Mouse (Mus musculus) adrenal gland (tissue): ENCODE measurements around the gene Swi5.
"Not testable (repeated sequence)": the region's sequence is repeated elsewhere in the genome, so short reads cannot be mapped to it uniquely, and the experiment has no call there.

Source experiments
- intact Hi-C: fragments of 180-260 bp; cut with DNase I; formaldehyde crosslinking; loops from one replicate; pipeline ENCODE4 v1.15.1; 2025

Swi5 gene

DNA sequence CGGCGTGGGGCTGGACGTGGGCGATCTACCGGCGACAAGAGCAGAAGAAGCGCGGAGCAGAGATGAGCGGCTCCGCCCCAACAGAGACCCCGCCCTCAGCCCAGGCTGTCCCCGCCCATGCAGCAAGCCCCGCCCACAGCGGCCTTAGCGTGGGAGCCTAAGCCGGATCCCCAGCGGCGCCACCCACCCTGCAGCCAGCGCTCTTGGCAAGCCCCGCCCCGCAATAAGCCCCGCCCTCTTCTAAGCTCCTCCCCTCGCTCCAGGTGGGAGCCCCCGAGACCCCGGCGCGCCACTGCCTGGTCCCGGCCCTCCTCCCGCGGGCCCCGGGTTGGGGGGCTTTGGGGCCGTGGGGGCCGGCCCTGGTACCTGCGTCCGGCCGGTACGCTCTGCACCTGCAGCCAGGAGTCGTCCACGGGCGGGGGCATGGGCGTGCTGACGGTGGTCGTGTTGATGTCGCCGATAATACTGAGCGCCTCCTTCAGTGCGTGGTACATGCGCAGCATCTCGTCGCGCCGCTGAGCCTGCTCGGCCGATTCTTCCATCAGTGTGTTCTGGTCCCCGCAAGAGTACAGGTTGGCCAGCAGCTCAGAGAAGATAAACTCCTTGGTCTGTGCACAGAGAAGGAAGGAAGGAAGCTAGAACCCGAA, 24.6 kb upstream of the Swi5 start:
- intact Hi-C loops: no loop called here

DNA sequence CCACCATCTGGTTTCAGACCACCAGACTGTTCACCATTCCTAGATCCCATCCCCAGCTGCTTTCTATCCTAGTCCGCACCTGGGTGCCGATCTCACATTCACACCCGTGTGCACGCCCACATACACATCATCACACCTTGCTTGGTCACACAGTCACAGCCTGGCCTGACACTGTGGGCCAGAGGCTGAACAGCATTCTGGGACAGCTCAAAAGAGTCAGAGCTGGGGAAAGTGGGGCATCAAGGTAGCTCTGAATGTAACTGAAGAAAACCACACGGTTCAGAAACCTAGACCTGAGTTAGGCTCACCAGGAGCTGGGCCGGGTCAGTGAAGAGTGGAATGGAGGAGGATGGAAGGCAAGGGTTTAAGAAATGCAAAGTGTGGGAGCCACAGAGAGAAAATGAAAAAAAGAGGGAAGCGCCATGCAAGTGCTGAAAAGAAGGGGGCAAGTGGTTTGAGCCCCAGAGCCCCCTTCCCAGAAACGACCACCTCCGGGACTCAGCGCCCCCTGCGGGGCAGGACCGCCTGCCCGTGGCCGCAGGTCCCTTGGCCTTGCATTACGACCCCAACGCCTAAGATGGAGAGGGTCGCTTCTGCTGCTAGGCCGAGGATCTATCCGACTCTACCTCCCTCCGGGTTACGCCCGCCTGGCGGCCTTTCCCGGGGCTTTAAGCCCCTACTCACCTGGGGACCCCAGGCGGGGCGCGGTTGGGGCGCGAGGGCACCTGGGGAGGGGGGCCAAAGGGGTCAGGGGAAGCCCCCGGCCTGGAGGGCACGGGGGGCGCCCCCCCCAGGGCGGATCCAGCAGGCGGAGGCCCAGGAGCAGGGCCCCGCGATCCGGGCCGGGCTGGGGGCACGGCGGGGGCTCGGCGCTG, 23.8 kb upstream of the Swi5 start:
- intact Hi-C loops: no loop called here

DNA sequence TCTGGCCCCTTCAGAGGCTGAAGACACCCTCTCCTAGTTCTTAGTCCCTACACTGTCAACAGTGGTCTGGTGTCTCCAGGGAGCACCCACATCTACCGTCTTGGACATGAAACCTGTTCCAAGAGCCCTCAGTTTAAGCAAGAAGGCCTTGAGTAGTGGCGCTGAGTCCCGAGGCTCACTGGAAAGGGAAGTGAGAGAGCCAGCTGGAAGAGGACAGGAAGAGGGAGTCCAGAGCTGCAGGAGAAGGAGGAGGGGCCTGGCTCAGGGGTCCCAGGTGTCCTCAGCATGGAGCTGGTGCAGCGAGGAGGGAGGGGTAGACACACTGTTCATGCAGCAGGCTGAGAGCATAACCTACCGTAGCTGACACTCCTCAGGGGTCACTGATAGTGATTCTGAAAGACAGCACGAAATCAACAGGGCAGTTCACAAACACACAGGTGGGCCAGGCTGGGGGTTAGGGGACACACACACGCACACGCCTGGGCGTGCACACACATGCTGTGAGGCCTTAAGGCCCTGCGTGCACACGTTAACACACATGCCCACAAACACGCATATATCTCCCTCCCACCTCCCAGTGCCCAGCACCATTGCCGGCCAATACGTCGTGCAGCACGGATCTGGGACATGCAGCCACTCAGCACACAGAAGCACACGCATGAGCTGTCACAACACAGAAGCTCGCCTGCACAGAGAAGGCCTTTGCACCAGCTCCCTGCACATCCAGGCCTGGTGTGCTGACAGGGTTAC, 22.4 kb upstream of the Swi5 start:
- intact Hi-C loops: no loop called here

DNA sequence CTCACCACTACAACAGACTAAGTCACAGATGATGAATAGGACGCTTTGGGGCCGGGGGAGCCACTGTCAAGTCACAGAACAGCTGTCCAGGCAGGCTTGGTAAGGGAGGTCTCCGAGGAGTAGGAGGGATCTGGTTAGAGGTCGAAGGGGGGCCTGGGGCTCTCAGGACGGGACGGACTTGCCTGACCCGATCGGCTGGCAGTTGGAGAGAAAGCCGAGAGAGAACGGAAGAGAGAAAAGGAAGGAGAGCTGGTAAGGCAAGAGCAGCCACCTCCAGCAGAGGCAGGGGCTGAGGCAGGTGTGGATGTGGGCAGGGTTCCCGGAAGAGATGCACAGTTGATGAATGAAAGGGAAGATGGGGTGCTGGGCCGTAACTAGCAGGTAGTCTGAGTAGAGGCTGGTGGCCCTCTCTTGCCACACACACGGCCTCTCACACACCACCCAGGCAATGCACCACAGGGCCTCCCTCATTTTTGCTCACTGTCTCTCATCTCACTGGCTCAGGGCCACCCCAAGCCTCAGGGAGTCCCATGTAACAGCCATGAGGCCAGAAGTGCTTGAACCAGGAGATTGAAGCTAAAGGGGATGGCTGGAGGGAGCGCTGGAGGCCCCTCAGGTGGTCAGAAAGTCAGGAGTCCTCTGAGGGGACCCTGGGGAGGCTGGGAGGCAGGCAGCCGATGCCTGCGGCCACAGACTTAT, 21.1 kb upstream of the Swi5 start:
- intact Hi-C loops: no loop called here

DNA sequence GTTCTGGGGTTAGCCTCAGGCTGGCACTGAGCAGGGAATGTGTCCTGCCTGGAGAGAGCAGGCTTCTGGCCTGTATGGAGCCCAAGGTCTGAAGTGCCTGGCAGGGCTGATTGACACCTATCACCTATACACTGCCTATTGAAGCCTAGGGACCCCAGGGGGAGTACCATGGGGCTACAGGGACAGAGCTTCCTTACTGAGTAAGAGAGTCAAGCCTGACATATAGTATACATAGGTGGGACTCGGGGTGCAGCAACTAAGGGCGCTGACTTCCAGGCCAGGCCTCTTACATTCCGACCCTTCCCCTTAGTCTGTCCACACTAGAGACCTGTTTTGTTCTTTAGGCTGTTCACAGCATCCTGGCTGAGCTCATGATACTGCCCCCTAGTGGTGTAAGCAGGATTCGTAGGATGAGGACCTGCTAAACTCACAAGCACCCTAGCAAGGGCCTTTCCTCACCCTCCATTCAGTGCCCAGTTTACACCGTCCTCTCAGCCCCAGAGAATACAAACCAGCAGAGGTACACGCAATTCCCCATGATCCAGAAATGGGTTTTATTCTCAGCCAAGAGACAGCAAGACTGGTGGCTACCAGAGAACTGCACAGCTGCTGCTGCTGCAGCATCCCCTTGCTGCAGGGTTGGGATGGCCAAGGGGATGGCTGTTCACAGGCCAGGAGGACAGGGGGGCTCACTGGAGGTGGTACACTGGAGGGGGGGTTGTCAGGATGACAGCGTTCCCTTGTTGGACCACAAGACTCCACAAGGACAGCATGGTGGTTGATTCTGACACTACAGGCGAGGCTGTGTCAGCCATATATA, 20.3 kb upstream of the Swi5 start:
- intact Hi-C loops: no loop called here

DNA sequence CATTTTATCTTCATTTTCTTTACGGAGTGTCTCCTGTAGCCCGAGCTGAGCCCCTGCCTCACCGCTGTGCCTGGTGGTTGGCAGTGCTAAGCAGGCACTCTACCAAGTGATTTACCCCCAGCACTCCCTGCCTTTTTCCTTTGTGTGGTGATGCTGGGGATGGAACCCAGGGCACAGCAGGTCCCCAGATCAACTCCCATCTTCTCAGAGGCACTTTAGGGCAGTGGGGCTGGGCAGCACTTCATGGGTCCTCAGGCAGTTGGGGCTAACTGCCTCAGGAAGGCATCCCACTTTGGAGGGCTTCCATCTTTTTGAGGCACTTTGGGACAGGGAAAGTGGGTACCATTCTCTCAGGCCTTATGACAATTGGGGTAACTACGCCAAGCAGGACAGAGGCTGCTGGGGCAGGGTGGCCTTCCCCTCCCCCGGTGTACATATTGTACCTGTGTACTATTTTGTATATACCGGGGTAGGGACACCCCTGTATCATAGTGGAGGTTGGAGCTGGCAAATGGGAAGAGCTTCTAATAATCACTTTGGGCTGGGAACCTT, 19.4 kb upstream of the Swi5 start:
- intact Hi-C loops: no loop called here

DNA sequence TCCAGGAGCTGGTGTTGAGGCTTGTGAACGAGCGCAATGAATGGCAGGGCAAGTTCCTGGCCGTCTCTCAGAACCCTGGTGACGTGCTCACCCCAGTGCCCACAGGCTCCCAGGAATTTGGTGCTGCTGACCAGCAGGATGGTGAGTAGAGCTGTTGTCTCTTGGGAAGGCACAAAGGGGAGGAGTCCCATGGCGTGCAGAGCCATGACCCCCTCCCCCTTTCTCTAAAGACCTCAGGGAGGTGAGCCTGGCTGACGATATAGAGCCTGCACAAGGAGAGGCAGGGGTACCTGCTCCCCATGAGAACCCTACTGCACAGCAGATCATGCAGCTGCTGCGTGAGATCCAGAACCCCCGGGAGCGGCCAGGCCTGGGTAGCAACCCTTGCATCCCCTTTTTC, 18.3 kb upstream of the Swi5 start:
- intact Hi-C loops: no loop called here

DNA sequence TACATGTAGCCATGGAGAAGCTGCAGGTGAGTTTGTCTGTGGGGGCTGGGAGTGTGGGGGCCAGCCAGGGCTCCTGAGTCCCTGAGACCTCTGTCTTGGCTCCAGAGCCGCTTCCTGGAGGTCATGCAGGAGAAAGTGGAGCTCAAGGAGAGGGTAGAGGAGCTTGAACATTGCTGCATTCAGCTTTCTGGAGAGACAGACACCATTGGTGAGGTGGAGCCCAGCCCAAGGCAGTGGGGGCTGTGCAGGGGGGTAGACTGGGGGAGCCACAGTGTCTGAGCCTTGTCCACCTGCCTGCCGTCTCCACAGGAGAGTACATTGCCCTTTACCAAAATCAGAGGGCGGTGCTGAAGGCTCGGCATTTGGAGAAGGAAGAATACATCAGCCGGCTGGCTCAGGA, 17.8 kb upstream of the Swi5 start:
- intact Hi-C loops: no loop called here

DNA sequence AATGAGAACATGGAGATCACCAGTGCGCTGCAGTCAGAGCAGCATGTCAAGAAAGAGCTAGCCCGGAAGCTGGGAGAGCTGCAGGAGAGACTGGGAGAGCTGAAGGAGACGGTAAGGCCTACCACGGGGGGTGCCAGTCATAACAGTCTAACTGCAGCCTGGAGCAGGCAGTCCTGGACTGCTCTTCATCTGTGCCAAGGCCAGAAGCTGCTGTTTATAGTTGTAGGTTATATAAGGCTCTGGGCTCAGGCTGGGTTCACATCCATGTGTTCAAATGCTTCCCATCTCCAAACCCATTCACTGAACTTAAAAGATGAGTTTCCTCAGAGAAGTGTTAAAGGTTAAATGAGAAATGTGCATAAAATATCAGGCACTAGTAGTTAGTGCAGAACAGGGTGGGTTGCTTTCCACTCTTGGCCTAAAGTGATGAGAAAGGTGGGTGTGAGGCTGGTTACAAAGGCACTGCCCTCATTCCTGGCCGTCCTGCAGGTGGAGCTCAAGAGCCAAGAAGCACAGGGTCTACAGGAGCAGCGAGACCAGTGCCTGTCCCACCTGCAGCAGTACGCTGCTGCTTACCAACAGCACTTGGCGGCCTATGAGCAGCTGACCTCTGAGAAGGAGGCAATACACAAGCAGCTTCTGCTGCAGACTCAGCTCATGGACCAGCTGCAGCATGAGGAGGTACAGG, 16.4 kb upstream of the Swi5 start:
- intact Hi-C loops: no loop called here

DNA sequence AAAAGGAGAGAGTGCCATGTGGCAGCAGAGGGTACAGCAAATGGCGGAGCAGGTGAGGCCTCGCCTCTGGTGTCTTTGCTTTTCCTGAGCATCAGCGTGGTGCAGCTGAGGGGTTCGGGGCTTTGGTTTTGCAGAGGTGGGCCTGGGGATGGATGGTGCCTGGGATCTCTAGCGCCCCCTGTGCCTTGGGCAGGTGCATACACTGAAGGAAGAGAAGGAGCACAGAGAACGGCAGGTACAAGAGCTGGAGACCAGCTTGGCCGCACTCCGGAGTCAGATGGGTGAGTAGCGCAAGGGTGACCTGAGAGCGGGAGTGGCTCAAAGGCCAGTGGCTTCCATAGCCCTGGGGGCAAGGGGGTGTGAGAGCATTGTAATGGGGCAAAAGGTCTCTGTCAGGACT, 15.1 kb upstream of the Swi5 start:
- intact Hi-C loops: no loop called here

DNA sequence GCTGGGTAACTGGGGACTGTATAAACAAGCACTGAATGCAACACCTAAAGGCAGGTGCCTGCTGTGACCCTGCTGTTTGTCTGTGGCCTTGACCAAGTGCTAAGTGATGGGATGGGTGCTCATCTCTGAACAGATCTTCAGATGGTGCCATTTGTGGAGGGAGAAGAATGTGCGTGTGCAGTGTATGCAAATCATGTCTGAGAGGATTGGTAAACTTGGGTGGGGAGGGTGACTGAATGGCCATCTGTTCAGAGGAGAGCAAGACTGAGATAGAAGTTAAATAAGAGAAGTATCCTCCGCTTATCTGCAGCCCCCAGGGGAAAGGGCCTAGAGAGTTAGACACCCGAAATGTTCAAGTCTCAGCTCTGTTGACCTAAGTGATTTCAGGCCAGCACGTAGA, 11.6 kb upstream of the Swi5 start:
- intact Hi-C loops: no loop called here

DNA sequence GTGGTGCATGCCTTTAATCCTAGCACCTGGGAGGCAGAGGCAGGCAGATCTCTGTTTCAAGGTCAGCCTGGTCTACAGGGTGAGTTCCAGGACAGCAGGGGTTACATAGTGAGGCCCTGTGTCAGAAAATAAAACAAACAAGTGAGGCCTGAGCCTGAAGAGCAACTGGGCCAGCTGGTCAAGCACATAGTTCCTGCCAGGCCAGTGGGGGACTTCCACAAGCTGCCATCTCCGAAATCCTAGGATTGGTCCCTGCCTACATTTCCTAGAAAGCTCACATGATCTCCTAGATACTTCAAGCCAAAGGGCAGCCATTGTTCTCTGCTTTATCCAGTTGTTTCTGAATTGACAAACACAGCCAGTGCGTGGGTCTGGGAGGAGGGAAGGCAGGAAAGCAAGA, 8.0 kb upstream of the Swi5 start:
- intact Hi-C loops: not testable (repeated sequence)

DNA sequence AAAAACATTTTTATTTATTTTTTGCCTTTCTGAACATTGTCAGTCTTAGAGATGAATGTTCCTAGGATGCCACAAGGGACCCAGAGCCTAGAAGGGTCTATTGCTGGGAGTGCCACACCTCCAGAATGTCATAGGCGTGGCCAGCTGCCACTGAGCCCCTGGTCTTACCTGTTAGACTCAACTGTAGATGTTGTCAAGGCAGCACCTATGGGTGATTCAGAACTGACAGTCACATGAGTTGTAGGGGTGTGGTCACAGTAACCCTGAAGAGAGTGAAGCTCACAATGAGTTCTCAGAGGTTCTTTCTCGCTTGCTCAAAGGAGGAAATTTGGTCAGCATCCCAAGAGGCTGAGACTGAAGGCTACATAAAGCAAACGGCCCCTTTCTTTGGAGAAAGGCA, 7.4 kb upstream of the Swi5 start:
- intact Hi-C loops: no loop called here

DNA sequence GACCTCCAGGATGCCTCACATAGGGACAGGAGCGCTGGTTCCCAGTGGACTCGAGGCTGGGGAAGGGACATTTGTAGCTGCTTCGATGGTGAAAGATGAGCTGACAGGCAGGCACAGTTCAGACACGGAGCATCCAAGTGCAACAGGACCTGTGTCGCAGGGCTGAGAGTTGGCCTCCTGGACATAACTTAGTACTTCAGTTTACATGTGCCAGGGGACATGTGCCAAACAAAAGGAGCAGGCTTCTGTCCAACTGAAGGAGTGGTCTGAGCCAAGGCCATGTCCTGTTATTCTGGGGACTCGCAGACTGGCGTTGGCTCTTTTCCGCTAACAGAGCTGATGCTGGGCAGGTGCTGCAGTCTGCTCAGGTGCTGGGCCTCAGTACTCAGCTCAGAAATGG, 6.5 kb upstream of the Swi5 start:
- intact Hi-C loops: no loop called here

DNA sequence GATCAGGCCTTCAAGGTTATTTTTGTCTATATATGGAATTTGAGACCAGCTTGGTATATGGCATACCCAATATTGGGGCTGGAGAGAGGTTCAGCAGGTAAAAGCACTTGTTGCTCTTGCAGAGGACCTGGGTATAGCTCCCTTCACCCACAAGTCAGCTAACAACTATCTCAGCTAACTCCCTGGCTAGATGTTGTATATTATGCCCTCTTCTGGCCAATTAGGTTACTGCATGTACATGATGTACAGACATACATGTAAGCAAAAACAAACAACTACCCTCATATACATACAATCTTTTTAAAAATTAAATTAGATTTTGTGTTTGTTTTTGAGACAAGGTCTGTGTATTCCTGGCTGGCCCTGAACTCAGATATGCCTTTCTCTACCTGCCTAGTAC, 1.7 kb upstream of the Swi5 start:
- intact Hi-C loops: no loop called here

DNA sequence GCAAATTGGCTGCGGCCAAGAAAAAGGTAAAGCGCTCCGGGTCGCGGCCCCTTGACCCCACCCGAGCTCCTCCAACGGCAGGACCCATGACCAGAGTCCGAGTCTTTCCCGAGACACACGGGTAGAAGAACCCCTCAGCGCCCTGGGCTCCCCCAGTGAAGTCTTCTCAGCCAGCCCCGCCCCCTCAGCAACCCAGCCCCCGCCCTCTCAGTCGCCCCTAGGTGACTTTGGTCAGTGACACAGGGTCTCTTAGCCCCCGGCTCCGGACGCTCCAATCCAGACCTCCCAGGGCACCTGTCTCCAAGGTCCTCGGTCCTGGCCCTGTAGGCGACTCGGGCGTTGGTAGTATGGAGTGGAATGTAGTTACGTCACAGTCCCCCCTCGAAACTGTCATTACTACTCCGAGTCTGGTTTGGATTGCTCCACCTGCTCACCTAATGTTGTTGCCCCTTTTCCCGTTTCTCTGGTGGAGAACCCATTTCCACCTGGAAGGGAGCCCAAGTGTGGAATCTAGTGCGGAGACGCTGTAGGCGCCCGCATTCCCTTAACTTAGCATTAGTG, 576 bp upstream of the Swi5 start:
- intact Hi-C loops: no loop called here

DNA sequence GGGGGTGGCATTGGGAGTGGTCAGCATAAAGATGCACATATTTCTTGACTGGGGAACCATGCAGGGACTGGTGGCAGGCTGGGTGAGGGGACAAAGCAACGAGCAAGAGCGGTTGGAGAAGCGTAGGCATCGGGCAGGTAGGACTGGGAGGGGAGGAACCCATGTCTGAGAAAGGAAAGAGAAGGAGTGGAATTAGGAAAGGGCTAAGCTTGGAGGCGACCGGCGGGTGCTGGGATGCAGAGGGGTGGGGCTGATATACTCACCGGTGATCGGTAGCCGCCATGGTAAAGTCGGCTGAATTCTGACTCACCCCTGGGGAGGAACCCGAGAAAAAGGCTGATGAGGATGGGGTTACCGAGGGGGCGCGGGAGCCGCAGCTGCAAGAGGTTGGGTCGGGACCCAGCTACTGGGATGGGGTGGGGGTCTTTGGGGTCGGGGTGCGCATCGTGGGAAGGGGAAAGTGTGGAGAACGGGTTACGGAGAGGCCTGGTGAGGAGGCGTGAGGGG, 488 bp downstream of the Swi5 start, which contains the start of gene Golga2:
TSS of gene Golga2 (plus strand) at position 51 of the 507 bp plus-strand sequence.
- intact Hi-C loops: no loop called here

DNA sequence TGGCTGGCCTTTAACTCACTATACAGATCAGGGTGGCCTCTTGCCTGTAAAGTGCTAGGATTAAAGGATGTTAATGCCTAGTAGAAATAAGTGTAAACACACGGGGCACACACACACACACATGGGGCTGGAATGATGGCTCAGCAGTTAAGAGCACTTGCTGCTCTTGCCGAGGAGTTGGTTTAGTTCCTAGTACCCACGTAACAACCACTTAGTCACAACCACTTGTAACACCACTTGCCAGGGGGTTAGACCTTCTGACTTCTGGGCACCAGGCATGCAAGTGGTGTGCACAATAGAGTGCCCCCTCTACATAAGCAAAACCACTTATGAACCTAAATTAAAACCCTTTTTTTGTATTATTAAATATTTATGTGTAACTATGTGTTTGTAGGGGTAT, 3.9 kb downstream of the Swi5 start:
- intact Hi-C loops: loop anchor here (5.0 kb wide), 1 partner anchor 37 kb away; no protein-coding TSS in a partner anchor

DNA sequence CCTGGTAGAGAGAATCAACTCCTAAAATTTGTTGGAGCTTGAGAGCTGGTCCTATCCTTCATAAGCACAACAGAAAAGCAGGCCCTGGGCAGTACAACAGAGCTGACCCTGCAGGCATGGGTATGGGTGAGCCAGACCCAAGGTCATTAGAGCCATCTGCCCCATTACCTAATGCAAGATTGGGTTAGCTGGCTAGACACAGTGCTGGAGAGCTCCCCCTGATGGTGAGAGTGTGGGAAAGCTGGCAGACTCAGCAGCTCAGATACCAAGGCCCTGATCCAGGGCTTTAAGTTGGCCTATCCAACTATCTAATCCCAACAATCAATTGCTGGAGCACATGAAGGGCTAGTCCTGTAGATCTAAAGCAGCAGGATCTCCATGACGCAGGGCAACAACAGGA, 5.1 kb downstream of the Swi5 start:
- intact Hi-C loops: loop anchor here (5.0 kb wide), 1 partner anchor 35 kb away; no protein-coding TSS in a partner anchor
